Mouse (Mus musculus) R1 (cell line): ENCODE measurements at regions not wholly inside any gene's neighbourhood (a gene's known extent, or its start where the extent isn't known, plus 50 kb on each side); places are given as distances from the start of the nearest gene placed in this dataset.

Source experiments
- DNase-seq: peaks from one replicate; pipeline ENCODE4 v3.0.0-alpha.2; 2018; ENCODE audit warnings: low read depth, low spot score

GRCm38 (mm10) chr17:68057264-68057663 is 53.3 kb upstream of the Arhgap28 start:
- no peak for DNase-seq

DNA sequence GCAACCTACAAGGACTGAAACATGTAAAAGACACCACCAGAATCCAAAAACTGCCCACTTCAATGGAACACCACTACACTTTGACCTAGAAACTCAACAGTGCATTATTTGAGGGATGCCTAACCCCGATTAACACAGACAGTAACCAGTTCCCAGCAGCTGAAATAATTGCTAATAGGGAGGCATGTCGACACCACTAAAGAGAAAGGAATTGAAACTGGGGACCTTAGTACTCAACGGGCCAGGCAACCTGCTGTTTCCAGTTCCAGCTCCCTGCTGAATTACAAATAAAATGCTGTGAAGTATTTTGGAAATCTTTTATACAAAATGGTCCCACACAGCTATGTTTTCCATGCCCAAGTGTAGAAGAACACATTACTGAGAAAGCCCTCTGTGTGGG is 56.5 kb upstream of the Arhgap28 start:
- DNase-seq = no peak

DNA sequence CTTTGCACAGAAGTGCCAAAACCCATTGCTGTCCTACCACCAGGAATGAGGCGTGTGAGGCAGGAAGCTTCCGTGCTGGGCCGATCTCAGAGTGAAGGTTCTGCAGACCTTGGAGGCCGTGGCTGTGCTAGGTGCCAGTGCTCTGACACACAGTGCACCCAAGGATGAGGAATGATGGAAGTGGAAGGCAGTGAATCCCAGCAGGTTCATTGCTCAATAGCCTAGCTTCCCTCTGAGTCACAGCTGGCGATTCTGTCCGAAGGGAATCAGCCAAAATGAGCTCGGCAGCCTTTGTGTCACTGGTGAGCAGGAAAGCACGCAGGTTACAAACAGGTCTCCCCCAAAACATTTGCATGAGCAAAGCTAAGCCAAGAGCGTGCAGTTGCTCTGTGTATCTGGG is 61.8 kb upstream of the Arhgap28 start:
- DNase-seq = no peak

- no peak for DNase-seq
Observed at GRCm38 (mm10) chr17:68066204-68066603, 62.3 kb upstream of the Arhgap28 start.

GRCm38 (mm10) chr17:68069008-68069407 is 65.1 kb upstream of the Arhgap28 start:
- no peak for DNase-seq

- no peak for DNase-seq
Observed at GRCm38 (mm10) chr17:68069484-68069883, 65.6 kb upstream of the Arhgap28 start.

DNA sequence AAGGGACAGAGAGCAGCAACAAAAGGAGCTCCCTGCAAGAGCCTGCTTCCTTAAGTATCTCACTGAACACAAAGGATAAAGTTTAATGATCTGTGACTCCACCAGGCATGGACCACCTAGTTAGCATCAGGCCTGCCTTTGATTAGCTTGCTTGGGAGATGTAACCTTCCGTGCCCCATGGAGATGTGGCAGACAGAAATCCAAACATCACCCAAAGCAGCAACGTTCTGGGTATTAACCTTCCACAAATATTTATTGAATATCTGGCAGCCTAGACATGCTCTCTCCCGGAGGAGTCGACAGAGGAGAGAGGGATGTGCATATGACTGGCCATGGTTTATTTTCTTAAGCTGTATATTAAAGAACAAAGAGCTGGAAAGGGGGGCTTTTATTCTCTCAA is 67.6 kb upstream of the Arhgap28 start:
- no peak for DNase-seq

DNA sequence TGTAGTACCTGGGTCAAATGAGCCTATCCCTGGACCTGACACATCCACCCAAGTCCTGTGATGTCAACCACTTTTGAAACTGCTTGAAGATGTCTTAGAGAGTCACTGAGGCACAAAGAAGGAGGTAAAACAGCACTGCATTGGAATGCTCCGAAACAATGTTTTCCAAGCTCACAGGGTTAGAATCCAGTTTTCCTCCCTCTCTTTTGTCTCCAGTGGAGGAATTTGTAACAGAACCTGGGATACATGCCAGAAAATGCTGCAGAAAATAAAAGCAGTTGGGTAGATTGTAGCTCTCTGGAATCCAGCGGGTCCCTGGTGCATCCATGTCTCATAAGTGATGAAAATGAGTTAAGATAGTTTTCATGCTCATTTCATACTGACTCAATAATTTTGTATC is 71.8 kb upstream of the Arhgap28 start:
- no peak for DNase-seq

GRCm38 (mm10) chr17:68078709-68079108 is 74.8 kb upstream of the Arhgap28 start:
- DNase-seq = no peak

DNA sequence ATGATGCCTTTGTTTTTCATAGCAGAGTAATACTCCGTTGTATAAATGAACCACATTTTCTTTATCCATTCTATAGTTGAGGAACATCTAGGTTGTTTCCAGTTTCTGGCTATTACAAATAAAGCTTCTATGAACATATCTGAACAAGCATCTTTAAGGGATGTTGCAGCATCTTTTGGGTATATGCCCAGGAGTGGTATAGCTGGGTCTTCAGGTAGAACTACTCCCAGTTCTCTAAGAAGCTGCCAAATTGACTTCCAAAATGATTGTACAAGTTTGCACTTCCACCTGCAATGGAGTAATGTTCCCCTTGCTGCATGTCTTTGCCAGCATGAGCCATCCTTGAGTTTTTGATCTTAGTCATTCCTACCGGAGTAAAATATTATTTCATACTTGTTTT is 80.5 kb upstream of the Arhgap28 start:
- DNase-seq = no peak

GRCm38 (mm10) chr17:68087149-68087548 is 83.2 kb upstream of the Arhgap28 start:
- no peak for DNase-seq

DNA sequence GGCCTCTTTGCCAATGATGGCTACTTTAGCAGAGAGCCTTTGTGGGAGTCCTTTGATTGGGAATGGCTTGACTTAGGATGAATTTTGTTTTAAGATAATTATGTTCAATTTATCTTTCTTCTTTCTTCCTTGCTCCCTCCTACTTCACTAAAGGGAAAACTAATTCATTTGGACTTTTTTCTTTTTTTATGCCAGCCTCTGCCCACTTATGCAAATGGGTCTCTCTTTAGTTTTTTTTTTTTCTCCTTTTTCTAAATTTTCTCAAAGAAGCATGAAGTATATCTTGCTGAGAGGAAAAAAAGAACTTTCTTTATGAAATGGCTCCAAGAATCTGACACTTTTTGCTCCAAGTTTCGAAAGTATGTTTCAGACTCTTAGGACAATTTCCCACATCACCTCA is 85.3 kb upstream of the Arhgap28 start:
- no peak for DNase-seq

- no peak for DNase-seq
Observed at GRCm38 (mm10) chr17:68089830-68090229, 85.9 kb upstream of the Arhgap28 start.

GRCm38 (mm10) chr17:68096982-68097381 is 93.1 kb upstream of the Arhgap28 start:
- DNase-seq = no peak

- no peak for DNase-seq
Observed at GRCm38 (mm10) chr17:68097436-68097835, 93.5 kb upstream of the Arhgap28 start.

- no peak for DNase-seq
Observed at GRCm38 (mm10) chr17:68100093-68100492, 96.2 kb upstream of the Arhgap28 start.

DNA sequence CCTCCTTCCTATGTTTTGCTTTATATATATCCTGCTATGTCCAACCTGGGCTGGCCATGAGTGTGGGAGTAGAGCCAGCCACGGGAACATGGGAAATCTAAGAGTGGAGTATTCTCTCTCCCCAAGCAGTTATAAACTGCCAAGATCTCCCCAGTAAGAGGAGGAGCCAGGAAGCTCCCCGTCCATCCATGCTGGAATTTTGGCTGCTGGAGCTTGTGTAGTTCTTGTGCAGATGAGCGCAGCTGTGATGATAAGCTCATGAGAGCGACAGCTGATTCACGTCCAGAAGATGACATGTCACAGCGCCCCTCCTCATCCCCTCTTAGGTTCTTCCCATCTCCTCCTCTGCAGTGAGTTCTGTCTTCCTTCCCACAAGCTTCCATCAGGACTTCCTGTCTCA is 99.4 kb upstream of the Arhgap28 start:
- DNase-seq = no peak

GRCm38 (mm10) chr17:68106366-68106765 is 102.4 kb upstream of the Arhgap28 start:
- DNase-seq = no peak

GRCm38 (mm10) chr17:68107875-68108274 is 104.0 kb upstream of the Arhgap28 start:
- no peak for DNase-seq

DNA sequence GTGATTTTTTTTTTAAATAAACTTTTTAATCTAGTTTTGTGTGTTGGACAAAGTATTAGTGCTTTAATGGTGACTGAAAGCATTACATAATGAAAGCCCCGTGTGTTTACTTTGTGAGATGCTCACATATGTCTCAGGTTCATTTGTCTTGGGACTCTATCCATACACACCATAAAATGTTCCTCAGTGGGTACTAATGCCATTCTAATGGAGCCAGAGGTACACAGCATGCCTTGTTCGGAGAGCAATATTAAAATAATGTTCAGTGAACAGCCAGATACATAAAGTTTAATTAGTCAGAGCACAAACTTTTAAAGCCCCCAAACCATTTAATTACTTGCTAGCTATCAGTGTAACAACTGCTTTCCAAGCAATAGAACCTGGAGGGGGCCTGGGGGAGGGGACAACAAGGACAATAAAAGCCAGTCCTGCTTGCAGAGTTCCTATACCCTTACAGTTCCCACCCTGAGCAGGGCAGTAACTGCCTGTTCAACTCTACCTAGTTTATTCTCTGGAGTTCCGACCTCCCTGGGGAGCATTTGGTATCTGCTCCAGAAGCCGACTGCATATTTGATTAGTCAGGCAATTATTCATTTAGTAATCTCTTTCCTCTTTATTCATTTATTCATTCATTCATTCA is 108.0 kb upstream of the Arhgap28 start:
- DNase-seq = no peak

- no peak for DNase-seq
Observed at GRCm38 (mm10) chr17:68112763-68113330, 108.9 kb upstream of the Arhgap28 start.

DNA sequence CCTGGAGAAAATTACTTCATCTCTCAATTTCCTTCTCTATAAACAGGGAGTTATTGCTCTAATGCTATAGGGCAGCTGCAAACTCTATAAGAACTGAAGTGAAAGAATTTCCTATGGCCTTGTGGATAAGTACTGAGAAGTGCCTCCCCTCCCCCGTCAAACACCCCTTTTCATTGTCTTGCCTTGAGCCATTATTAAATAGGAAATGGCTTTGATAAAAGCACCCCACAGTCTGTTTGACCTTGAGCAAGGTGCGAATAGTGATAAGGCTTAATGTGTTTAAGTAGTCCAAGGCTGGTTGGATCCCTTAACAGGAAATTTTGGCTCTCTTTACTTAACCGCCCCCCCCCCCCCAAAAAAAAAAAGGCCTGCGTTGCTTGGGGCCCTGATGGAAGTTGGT is 111.7 kb upstream of the Arhgap28 start:
- peak; percentile 36 for DNase-seq

DNA sequence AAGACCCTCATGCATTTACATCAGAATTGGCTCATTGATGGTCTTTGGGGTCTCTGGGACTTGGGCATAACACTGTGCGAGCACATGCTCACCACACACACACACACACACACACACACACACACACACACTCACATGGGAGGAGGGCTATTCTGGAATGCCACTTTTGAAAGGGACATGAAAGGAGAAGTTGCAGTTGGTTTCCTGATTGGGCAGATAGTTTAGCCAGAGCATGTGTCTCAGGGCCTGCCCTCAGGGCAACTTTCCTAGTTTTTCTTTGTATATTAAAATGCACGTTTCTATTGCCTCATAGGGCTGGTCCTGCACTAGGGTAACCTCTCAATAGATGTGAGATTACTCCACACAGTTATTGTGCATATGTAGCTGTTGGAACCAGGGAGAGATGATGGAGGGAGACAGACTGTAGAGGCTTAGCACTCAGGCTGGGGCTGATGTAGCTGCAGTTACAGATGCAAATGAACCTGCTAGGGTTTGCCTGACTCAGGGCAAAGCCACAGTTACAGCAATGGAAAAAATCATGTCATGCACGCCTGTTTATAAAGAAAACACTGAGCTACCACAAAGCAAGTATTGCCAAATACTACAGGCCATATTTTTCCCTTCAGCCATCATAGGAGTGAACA is 115.3 kb upstream of the Arhgap28 start:
- no peak for DNase-seq
